Mouse (Mus musculus): ENCODE results near the gene Olfr398. TPM values are rescaled to one million over a fixed set of nuclear protein-coding genes. Genes with fewer than 3 reads are reported as not detected.

The Olfr398 gene
- not detected in 2 replicates for polyA plus RNA-seq (2021; fragmentation: Nextera tagmentation)
- long read RNA-seq, experiment 1, result 0 reads
- long read RNA-seq, experiment 2, result 0 reads

GRCm38 (mm10) chr11:73990307-73990706 lies at the start of gene Olfr398:
Gene Olfr398, minus strand, starts transcription at chr11:73990407.

DNA sequence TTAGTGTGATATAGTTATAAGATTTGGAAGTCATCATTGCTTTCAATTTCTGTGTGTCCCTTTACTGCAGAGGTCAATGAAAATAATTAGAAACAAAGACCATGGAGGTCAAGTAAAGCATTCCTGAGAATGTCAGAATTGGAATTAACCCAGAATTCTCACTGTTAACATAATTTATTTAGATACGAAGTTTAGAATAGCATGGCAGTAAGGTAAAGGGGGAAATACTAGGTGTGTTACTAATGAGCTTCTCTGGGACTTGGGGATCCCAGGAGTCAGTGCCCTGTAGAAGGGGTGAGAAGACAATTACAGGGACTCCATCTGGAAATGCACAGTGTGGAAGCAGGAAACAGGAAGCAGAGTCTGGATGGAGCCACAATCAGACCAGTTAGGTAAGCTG lies 29.7 kb downstream of the Olfr398 start, which contains the start of gene Olfr397:
Gene Olfr397, plus strand, starts transcription at position 301 of the 400 bp plus-strand sequence.

DNA sequence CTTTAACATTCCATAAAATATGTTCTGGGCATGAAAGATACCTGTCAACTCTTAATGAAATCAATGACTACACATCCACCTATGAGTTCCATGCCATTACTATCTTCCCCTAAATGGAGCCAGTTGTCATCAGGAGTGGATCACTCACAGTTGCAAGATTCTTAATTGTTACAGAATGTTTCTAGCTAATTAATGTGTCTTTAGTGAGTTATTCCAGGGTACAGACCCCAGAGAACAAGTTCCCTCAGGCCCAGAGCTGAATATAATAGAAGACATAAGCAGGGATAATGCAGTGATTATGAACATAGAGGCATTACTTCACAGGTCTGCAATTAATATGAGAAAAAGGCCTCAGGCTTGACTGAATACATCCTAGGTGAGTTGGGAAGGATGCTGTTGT lies 53.8 kb downstream of the Olfr398 start, which contains the start of gene Olfr23:
Gene Olfr23, plus strand, starts transcription at position 301 of the 400 bp plus-strand sequence.

Other genes with a start within 250 kb of the Olfr398 start
- not detected in 2 replicates for gene Olfr389, start 209.7 kb downstream of the Olfr398 start, polyA plus RNA-seq (2021; fragmentation: Nextera tagmentation)
- not detected in 2 replicates for gene Olfr390, start 207.4 kb downstream of the Olfr398 start, polyA plus RNA-seq (2021; fragmentation: Nextera tagmentation)
- not detected in 2 replicates for gene Olfr391-ps, start 187.4 kb downstream of the Olfr398 start, polyA plus RNA-seq (2021; fragmentation: Nextera tagmentation)
- gene Olfr392, start 173.4 kb downstream of the Olfr398 start, polyA plus RNA-seq (2021; fragmentation: Nextera tagmentation), result not detected in 2 replicates
- gene Olfr393, start 139.0 kb downstream of the Olfr398 start, polyA plus RNA-seq (2021; fragmentation: Nextera tagmentation), result not detected in 2 replicates
- gene Olfr394, start 99.6 kb downstream of the Olfr398 start, polyA plus RNA-seq (2021; fragmentation: Nextera tagmentation), result not detected in 2 replicates
- not detected in 2 replicates for gene Olfr395, start 81.1 kb downstream of the Olfr398 start, polyA plus RNA-seq (2021; fragmentation: Nextera tagmentation)
- not detected in 2 replicates for gene Olfr23, start 53.7 kb downstream of the Olfr398 start, polyA plus RNA-seq (2021; fragmentation: Nextera tagmentation)
- gene Olfr397, start 29.6 kb downstream of the Olfr398 start, polyA plus RNA-seq (2021; fragmentation: Nextera tagmentation), result not detected in 2 replicates
- gene Olfr139, start 66.1 kb upstream of the Olfr398 start, polyA plus RNA-seq (2021; fragmentation: Nextera tagmentation), result not detected in 2 replicates
- gene Olfr399, start 66.2 kb upstream of the Olfr398 start, polyA plus RNA-seq (2021; fragmentation: Nextera tagmentation), result not detected in 2 replicates
- gene Zfp616, start 79.5 kb upstream of the Olfr398 start, polyA plus RNA-seq (2021; fragmentation: Nextera tagmentation), result not detected in 2 replicates
- gene Olfr401, start 123.3 kb upstream of the Olfr398 start, polyA plus RNA-seq (2021; fragmentation: Nextera tagmentation), result not detected in 2 replicates
- gene Olfr402, start 163.1 kb upstream of the Olfr398 start, polyA plus RNA-seq (2021; fragmentation: Nextera tagmentation), result not detected in 2 replicates
- not detected in 2 replicates for gene Olfr403, start 195.8 kb upstream of the Olfr398 start, polyA plus RNA-seq (2021; fragmentation: Nextera tagmentation)
- not detected in 2 replicates for gene Olfr43, start 221.0 kb upstream of the Olfr398 start, polyA plus RNA-seq (2021; fragmentation: Nextera tagmentation)